Comparison of ENCODE assay signal across 27 mouse cellular contexts in the genomic region with DNA sequence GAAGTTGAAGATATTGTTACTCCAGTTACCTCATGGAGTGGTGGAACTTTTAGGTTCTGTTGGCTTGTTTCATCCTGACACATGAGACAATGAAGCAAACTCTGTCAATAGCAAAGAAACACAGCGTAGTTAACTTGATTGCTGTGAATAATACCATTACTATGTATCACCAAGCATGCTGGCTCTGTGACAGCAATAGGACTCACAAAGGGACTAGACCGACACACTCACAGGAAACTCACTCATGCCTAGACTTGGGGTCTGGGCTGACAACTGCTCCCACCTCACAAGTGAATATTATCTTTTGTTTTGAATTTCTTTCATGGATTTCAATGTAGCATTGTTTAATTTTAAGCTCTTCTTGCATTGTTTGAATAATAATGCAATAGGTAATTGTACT. TPM values are rescaled to one million over a fixed set of nuclear protein-coding genes. Genes with fewer than 3 reads are reported as not detected.
DNase-seq lines count a peak whose midpoint lies in the region; ATAC-seq and TF ChIP-seq lines count a peak whose summit lies in the region.
"Had no signal": no experiment of that assay in that cellular context is flagged by ENCODE, and none has a peak within 500 bp of the region (broad histone marks: within the 10 kb centered on the region; RNA-seq: fewer than 3 reads in every experiment).

No protein-coding gene starts in this region.

- H3K4me3 ChIP-seq in forebrain, embryonic 12.5 days (replicated peaks): no peak overlapping the region
- no peak overlapping the region for H3K4me3 ChIP-seq in forebrain, embryonic 10.5 days
- no peak overlapping the region for H3K4me3 ChIP-seq in midbrain, embryonic 11.5 days (ENCODE audit: low read depth, low read length)
- no peak overlapping the region for H3K4me3 ChIP-seq in midbrain, postnatal 0 days (ENCODE audit: low read depth, low read length)

- no peaks in the 10 kb centered on the region for H3K36me3 ChIP-seq in forebrain, embryonic 12.5 days (replicated peaks)
- no peaks in the 10 kb centered on the region for H3K36me3 ChIP-seq in forebrain, embryonic 10.5 days (replicated peaks)
- H3K36me3 ChIP-seq in midbrain, embryonic 11.5 days (ENCODE audit: control insufficient read depth, insufficient read depth, low read length): no peaks in the 10 kb centered on the region
- no peaks in the 10 kb centered on the region for H3K36me3 ChIP-seq in midbrain, postnatal 0 days (ENCODE audit: insufficient read depth, low read length)
- H3K36me3 ChIP-seq: G1E had no signal

- no peak for TF ChIP-seq POLR2A in brain, embryonic 14.5 days (IDR thresholded peaks at IDR 0.05; ENCODE audit: borderline replicate concordance, extremely low read depth, insufficient read depth, insufficient read length, poor library complexity, severe bottlenecking)

- peak; percentile 57; the same call in 1 of the 2 replicates for ATAC-seq in forebrain, embryonic 12.5 days (ENCODE audit: low FRiP score)
- ATAC-seq in midbrain, embryonic 11.5 days (ENCODE audit: low FRiP score): no peak
- ATAC-seq in midbrain, postnatal 0 days (ENCODE audit: low FRiP score): no peak
- ATAC-seq: activated CD4-positive, CD25-positive, alpha-beta regulatory T cell, adult 4 months; CD4-positive, CD25-positive, alpha-beta regulatory T cell, adult 4 months; Patski had no signal

- H3K27me3 ChIP-seq in forebrain, embryonic 12.5 days: no peaks in the 10 kb centered on the region
- no peaks in the 10 kb centered on the region for H3K27me3 ChIP-seq in forebrain, embryonic 10.5 days (ENCODE audit: poor library complexity, severe bottlenecking)
- H3K27me3 ChIP-seq in midbrain, embryonic 11.5 days (ENCODE audit: control insufficient read depth, insufficient read depth, low read length): no peaks in the 10 kb centered on the region
- H3K27me3 ChIP-seq in midbrain, postnatal 0 days (ENCODE audit: insufficient read depth, low read length): no peaks in the 10 kb centered on the region
- H3K27me3 ChIP-seq: CH12.LX had no signal

- DNase-seq in forebrain, embryonic 10.5 days (ENCODE audit: extremely low spot score, low spot score): no peak
- peak; percentile 47 for DNase-seq in midbrain, embryonic 11.5 days (ENCODE audit: low spot score, missing footprints)
- no peak for DNase-seq in midbrain, postnatal 0 days (ENCODE audit: low spot score)
- peak; percentile 55 for DNase-seq in Muller cell, postnatal 12 days (ENCODE audit: inconsistent ontology term)
- peak; percentile 53 for DNase-seq in brain, embryonic 14.5 days (ENCODE audit: low read depth)
- no peak for DNase-seq in testis, postnatal 10 days (ENCODE audit: low spot score)
- DNase-seq in T-cell, adult 2 months (ENCODE audit: low spot score): no peak
- DNase-seq: adrenal gland, adult 2 months; adrenal gland, adult 8-10 months; adrenal gland, postnatal 10 days; adrenal gland, postnatal 14 days; adrenal gland, postnatal 25 days; adrenal gland, postnatal 36 days; B cell, adult 2 months; cerebellum, adult 11 months; cerebellum, adult 11-12 months; cerebellum, adult 18-20 months; cerebellum, adult 2 months; cerebellum, adult 8-10 months had no signal

- TF ChIP-seq CTCF in midbrain, postnatal 0 days (IDR thresholded peaks at IDR 0.05): no peak
- TF ChIP-seq CTCF in brain, embryonic 14.5 days (IDR thresholded peaks at IDR 0.05; ENCODE audit: borderline replicate concordance, extremely low read depth, insufficient read depth, insufficient read length): no peak

- no peak overlapping the region for H3K27ac ChIP-seq in forebrain, embryonic 12.5 days
- H3K27ac ChIP-seq in forebrain, embryonic 10.5 days: no peak overlapping the region
- no peak overlapping the region for H3K27ac ChIP-seq in midbrain, embryonic 11.5 days (ENCODE audit: low read depth, low read length)
- H3K27ac ChIP-seq in midbrain, postnatal 0 days (ENCODE audit: low read depth, low read length): no peak overlapping the region

- H3K4me2 ChIP-seq in forebrain, embryonic 12.5 days: no peak overlapping the region
- H3K4me2 ChIP-seq in midbrain, embryonic 11.5 days: no peak overlapping the region
- H3K4me2 ChIP-seq in midbrain, postnatal 0 days (ENCODE audit: low read depth, low read length, poor library complexity, severe bottlenecking): no peak overlapping the region

- no peaks in the 10 kb centered on the region; the same call in 1 of the 2 replicates for H3K4me1 ChIP-seq in forebrain, embryonic 12.5 days
- no peaks in the 10 kb centered on the region for H3K4me1 ChIP-seq in forebrain, embryonic 10.5 days
- no peaks in the 10 kb centered on the region for H3K4me1 ChIP-seq in midbrain, embryonic 11.5 days (ENCODE audit: control insufficient read depth, insufficient read depth, low read length)
- H3K4me1 ChIP-seq in midbrain, postnatal 0 days (ENCODE audit: insufficient read depth, low read length): no peaks in the 10 kb centered on the region

- H3K9ac ChIP-seq in forebrain, embryonic 12.5 days: no peak overlapping the region
- no peak overlapping the region for H3K9ac ChIP-seq in midbrain, embryonic 11.5 days (ENCODE audit: low read length)
- no peak overlapping the region for H3K9ac ChIP-seq in midbrain, postnatal 0 days (replicated peaks; ENCODE audit: low read length, poor library complexity, severe bottlenecking)

- WGBS in forebrain, embryonic 12.5 days: 53% methylated on average over 2 of the region's 2 CpGs
- 91% methylated on average over 2 of the region's 2 CpGs for WGBS in forebrain, embryonic 10.5 days
- WGBS in midbrain, embryonic 11.5 days: 79% methylated on average over 2 of the region's 2 CpGs
- 51% methylated on average over 2 of the region's 2 CpGs for WGBS in midbrain, postnatal 0 days

- no peaks in the 10 kb centered on the region for H3K9me3 ChIP-seq in forebrain, embryonic 12.5 days
- H3K9me3 ChIP-seq in forebrain, embryonic 10.5 days: no peaks in the 10 kb centered on the region
- H3K9me3 ChIP-seq in midbrain, embryonic 11.5 days (ENCODE audit: control insufficient read depth, low read length): no peaks in the 10 kb centered on the region
- H3K9me3 ChIP-seq in midbrain, postnatal 0 days (ENCODE audit: low read length): no peaks in the 10 kb centered on the region

RNA-seq across cellular contexts. Expression of a gene that starts 15.8 kb away (rescaled TPM):
- polyA plus RNA-seq in forebrain, embryonic 12.5 days (2016; fragmentation: Nextera tagmentation; extraction: Ambion mirVana): 8.4 and 11.1 TPM in 2 replicates
- polyA plus RNA-seq in forebrain, embryonic 10.5 days (2016; fragmentation: Nextera tagmentation; extraction: Ambion mirVana): 9.3 and 11.1 TPM in 2 replicates
- 2.0 and 2.3 TPM in 2 replicates for polyA plus RNA-seq in midbrain, embryonic 11.5 days (2014; fragmentation: Nextera tagmentation; extraction: Ambion mirVana)
- 0.71 and 4.6 TPM in 2 replicates for total RNA-seq in midbrain, postnatal 0 days (2014; rRNA removed)
- polyA plus RNA-seq in midbrain, postnatal 0 days (2015; fragmentation: Nextera tagmentation; extraction: Ambion mirVana): 0.22 and 0.35 TPM in 2 replicates
- polyA plus RNA-seq in brain, embryonic 14.5 days (2012; rRNA removed): 1.1 and 1.3 TPM in 2 replicates
- total RNA-seq: CH12.LX, MEL had no signal
- polyA plus RNA-seq: C2C12; CD4-positive, CD25-positive, alpha-beta regulatory T cell, adult 4 months; G1E had no signal

Comparison
In these comparisons a context has a peak if more than half of its experiments do, and no peak if none do; other contexts are left out.
1. DNase-seq: peak in midbrain, embryonic 11.5 days (single experiment), Muller cell, postnatal 12 days (single experiment) and brain, embryonic 14.5 days (single experiment); none in forebrain, embryonic 10.5 days (single experiment), midbrain, postnatal 0 days (single experiment), testis, postnatal 10 days (single experiment) and T-cell, adult 2 months (single experiment).